Mouse (Mus musculus) cerebellum, adult 2 months (tissue): Measurements from ENCODE around the gene Saysd1.

Source experiments
- CTCF ChIP-seq: fragments of 200-500 bp; IDR thresholded peaks from 2 replicates; pipeline ENCODE4 v1.5.1; 2011; ENCODE audit warnings: low read depth, mild to moderate bottlenecking, control low read depth, low read length, moderate library complexity, borderline replicate concordance; ENCODE audit not compliant: insufficient read depth
- POLR2A ChIP-seq: fragments of 200-500 bp; IDR thresholded peaks from 2 replicates; pipeline ENCODE4 v1.6.1; 2011; ENCODE audit warnings: low read length, control low read depth, borderline replicate concordance; ENCODE audit not compliant: insufficient read depth

GRCm38 (mm10) chr14:20175114-20175513 is 36.8 kb upstream of the Saysd1 start:
- TF ChIP-seq CTCF (no peak), POLR2A (no peak)
